Mouse (Mus musculus): ENCODE measurements around the gene Dchs1. TPM values are rescaled to one million over a fixed set of nuclear protein-coding genes. Genes with fewer than 3 reads are reported as not detected.

Gene Dchs1
- total RNA-seq, 2 experiments from 2014 or later = 46.4 to 47.4 TPM

DNA sequence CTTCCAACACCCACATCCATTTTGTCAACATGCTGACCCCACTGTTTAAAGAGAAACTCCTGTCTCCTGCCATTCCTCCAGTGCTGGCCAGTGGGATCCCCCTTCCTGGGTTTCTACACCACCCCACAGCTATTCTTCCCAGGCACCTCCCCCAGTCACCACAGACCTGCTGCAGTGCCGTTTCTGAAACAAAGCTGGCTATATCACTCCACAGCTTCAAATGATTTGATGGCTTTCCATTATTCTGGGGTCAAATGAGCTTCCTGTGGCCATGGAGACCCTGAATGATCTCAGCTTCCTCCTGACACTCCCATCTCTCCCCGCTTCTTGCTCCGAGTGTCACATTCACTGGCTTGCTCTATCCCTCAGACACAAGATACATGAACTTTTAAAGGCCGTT, 2.9 kb downstream of the Dchs1 start:
- no peak for DNase-seq (ENCODE audit: low spot score in 2 of 2)

DNA sequence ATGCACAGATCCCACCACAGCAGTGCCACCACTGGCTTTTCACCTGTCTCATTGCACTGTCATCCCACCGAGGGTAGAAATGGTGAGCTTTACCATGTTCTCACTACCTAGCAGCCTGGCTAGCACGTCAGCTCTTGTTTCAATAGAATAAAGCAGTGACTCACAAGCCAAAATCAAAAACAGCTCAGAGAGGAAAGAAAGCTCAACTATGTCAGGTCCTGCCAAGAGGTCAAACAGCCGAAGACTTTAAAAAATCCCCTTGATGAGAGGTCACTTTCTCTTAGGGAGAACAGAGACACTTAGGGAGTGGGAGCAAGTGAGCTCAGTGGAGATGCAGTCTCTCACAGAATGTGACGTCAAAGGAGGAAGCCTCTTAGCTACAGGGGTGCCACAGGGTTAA, 3.6 kb downstream of the Dchs1 start:
- no peak for DNase-seq (ENCODE audit: low spot score in 2 of 2)

DNA sequence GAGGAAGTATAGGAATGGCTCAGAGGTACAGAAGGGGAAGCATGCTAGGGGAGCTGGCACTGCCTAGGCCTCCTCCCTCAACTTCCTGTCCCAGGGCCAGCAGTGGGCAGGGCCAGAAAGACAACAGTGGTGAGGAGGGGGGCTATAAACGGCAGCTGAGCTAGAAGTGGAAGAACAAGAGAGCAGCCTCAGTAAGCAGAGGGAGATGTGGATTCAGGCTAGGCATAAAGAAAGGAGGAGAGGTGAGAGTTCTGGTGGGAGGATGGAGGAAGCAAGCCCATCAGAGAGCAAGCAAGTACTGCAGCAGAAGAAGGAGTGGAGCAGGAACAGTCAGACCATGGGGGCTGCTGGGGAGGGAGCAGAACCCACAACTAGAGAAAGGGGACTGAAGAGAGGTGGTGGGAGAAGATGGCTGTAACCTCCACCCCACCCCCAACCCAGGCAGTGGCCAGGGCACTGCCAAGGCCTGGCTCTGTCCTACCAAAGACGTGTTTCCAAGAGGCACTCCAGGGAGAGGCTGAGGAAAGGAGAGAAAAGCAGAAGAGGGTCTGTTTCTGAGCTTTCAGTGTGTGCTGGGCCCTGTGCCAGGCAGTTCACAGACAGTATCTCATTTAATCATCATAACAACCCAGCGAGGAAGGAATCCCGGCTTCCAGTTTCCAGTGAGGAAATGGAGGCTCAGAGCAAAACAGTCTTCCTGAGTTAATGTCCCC, 8.7 kb downstream of the Dchs1 start:
- peak in 1 of 2 experiments; percentile 51 for DNase-seq (ENCODE audit: low spot score in 2 of 2)

- DNase-seq (ENCODE audit: low spot score in 2 of 2) = no peak
Observed at GRCm38 (mm10) chr7:105777797-105778552, 9.5 kb downstream of the Dchs1 start.

DNA sequence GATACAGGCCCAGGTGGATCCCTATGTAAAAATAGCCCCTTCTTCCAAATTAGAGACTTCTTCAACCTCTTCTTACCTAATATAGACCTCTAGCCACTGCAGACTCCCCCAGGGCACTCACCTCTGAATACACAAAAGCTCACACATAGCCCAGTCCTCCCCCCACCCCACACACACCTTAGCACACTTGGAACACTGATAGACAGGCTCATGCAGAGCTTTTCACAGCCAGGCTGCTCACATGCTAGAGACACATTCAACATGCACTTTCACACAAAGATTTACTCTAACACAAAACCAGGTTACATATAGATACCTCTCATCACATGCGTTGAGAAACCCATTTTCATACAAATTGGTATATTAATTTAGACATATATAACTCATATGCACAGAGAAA, 10.1 kb downstream of the Dchs1 start:
- DNase-seq (ENCODE audit: low spot score in 2 of 2) = no peak

DNA sequence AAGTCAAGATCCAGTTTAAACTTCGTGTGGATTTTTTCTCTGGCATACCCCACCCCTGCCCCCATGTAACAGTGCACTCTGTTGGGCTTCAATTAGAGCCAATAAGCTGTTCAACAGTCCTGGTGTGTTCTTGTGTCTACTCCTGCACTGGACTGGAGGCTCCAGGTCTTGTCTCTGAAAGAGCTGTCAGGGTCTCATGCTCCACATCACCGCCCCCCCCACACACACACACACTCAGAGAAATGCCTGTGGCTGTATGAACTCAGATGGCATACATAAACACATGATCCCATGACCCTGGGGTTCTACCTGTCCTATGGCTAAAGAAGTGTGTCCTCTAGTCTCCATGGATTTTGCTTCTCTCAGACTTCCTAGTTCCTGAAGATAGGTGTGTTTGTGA, 11.4 kb downstream of the Dchs1 start:
- DNase-seq (ENCODE audit: low spot score in 2 of 2) = no peak

GRCm38 (mm10) chr7:105774661-105775060, 12.8 kb downstream of the Dchs1 start:
- DNase-seq (ENCODE audit: low spot score in 2 of 2) = no peak

GRCm38 (mm10) chr7:105773041-105773440, 14.4 kb downstream of the Dchs1 start:
- DNase-seq (ENCODE audit: low spot score in 2 of 2) = no peak

- no peak for DNase-seq (ENCODE audit: low spot score in 2 of 2)
Observed at GRCm38 (mm10) chr7:105772331-105772730, 15.1 kb downstream of the Dchs1 start.

- DNase-seq (ENCODE audit: low spot score in 2 of 2) = no peak
Observed at GRCm38 (mm10) chr7:105769959-105770358, 17.5 kb downstream of the Dchs1 start.

- no peak for DNase-seq (ENCODE audit: low spot score in 2 of 2)
Observed at GRCm38 (mm10) chr7:105767729-105768165, 19.7 kb downstream of the Dchs1 start.

GRCm38 (mm10) chr7:105764331-105764730, 23.1 kb downstream of the Dchs1 start:
- DNase-seq (ENCODE audit: low spot score in 2 of 2) = no peak

- DNase-seq (ENCODE audit: low spot score in 2 of 2) = no peak
Observed at GRCm38 (mm10) chr7:105762517-105763270, 24.8 kb downstream of the Dchs1 start.

DNA sequence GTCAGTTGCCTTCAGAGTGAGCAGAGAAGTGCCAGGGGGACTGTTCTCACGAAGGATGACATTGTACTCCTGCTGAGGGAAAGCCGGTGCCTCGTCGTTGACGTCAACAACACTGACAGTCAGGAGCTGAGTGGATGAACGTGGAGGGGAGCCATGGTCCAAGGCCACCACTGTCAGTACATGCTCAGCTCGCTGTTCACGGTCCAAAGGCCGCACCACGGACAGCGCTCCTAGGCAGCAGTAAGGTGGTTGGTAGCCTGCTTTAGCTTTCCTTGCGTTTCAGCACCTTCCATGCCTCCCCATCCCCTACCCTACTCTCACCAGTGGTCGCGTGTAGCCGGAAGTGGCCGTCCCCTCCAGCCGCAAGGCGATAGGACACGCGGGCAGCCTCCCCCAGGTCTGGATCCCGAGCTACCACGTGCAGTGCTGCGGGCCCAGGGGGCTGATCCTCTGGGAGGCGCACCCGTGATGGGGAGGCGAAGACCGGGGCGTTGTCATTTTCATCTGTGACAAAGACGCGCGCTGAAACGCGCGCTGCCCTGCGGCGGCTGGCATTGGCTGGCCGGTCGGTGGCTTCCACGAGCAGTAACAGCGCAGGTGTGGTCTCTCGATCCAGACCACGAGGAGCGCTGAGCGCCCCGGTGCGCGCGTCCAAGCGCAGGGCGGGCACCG, 25.5 kb downstream of the Dchs1 start:
- DNase-seq (ENCODE audit: low spot score in 2 of 2) = peak in 1 of 2 experiments; percentile 31

DNA sequence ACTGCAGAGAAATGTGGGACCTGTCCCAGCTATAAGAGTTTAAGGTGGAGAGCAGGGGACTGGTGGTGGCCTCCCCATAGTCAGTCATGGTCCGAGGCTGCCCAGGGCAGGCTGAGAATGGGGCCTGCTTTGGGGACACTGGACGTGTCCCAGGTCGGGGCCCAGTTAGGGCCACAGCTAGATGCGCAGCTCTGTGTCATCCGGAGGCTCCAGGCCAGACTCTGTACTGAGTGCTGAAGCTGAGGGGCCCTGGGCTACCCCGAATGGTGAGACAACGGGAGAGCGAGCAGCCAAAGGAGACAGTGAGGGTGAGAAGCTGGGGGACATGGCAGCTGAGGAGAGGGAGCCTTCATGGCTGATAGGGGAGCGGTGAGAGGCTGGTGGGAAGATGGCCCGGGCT, 34.2 kb downstream of the Dchs1 start:
- no peak for DNase-seq (ENCODE audit: low spot score in 2 of 2)

DNA sequence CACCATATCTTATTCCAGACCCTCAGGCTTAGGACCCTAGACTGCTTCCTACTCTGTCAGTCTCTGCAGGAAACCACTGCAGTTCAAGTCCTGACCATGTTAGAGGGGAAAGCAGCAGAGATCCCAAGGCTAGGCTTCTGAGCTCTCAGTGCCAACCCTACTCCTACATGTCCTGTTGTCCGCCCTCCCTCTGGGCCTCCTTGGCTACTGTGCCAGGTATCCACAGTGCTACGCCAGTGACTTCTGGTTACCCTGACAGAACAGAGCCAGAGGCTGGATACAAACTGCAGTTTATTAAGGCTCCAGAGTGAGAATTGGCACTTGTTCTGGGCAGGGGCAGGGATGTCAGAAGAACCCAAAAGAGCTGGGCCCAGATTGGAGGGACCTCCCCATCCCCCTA, 34.7 kb downstream of the Dchs1 start:
- peak in 1 of 2 experiments; percentile 23 for DNase-seq (ENCODE audit: low spot score in 2 of 2)

DNA sequence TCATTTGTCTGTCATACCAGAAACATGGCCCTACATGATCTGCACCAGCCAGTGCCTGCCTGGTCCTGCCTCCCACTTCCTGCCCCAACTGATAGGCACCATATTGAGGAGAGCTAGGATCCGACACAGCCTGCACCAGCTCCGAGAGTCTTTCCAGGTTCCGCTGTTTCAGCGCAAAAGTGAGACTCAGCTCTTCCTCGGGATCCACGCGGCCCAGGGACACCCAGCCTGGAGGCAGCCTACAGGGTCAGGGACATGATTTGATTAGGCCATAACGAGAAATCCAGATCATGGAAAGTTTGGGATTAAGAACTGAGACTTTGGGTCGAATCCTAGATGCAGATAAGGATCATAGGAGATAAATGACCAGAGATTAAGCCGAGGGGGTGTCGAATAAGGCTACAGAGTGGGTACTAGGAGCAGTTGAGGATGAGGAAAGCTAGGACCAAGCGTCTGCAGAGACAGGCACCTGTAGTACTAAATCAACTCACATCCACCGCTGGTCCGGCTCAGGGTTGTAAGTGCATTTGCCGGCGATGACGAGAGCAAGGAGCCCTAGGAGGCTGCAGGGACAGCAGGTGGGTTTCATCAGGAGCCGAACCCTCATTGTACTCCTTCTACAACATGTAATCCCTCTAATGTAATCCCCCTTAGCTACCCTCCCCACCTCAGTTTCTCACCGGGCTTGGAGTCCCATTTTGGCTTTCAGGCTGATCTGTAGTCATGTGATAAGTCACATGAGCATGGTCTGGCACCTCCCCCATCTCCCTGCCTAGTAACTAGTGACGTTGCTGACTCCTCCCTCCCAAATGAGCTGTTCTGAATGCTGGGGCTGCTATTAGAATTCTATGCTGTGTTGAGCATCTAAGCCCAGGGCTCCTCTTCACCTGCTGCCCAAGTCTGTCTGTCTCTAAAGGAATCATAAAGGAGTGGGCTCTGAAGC, 35.7 kb downstream of the Dchs1 start, which contains the start of gene Tpp1:
Gene Tpp1, minus strand, starts transcription at position 745 of the 943 bp plus-strand sequence.
- DNase-seq (ENCODE audit: low spot score in 2 of 2) = peak; percentile 91 to 92

DNA sequence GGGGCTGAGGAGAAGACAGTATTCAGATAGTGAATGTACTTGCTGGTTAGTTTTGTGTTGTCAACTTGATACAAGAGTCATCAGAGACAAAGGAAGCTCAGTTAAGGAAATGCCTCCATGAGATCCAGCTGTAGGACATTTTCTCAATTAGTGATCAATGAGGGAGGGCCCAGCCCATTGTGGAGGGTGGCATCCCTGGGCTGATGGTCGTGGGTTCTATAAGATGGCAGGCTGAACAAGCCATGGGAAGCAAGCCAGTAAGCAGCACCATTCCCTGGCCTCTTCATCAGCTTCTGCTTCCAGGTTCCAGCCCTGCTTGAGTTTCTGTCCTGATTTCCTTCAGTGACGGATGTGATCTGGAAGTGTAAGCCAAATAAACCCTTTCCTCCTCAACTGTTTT, 39.7 kb downstream of the Dchs1 start:
- DNase-seq (ENCODE audit: low spot score in 2 of 2) = no peak

GRCm38 (mm10) chr7:105743926-105744590, 43.4 kb downstream of the Dchs1 start, which contains the start of gene Taf10:
Gene Taf10, minus strand, starts transcription at chr7:105744361.
- DNase-seq (ENCODE audit: low spot score in 2 of 2) = peak; percentile 78 to 84
